Mouse (Mus musculus): Measurements from ENCODE around the gene Gm20661.

Gene Gm20661

GRCm38 (mm10) chr9:108001922-108002770 lies 19.3 kb downstream of the Gm20661 start, which contains the start of gene Ip6k1:
Ip6k1 (plus strand) TSS chr9:108002501.
- peak; percentile 100 for DNase-seq (ENCODE audit: low read depth, low spot score)

GRCm38 (mm10) chr9:108002778-108003530 lies 20.1 kb downstream of the Gm20661 start:
- DNase-seq (ENCODE audit: low read depth, low spot score): no peak

GRCm38 (mm10) chr9:108003531-108003890 lies 20.7 kb downstream of the Gm20661 start:
- peak; percentile 33 for DNase-seq (ENCODE audit: low read depth, low spot score)

GRCm38 (mm10) chr9:108008041-108008440 lies 25.2 kb downstream of the Gm20661 start:
- peak; percentile 32 for DNase-seq (ENCODE audit: low read depth, low spot score)

GRCm38 (mm10) chr9:108010385-108010784 lies 27.5 kb downstream of the Gm20661 start:
- DNase-seq (ENCODE audit: low read depth, low spot score): peak; percentile 36

GRCm38 (mm10) chr9:108013577-108013976 lies 30.7 kb downstream of the Gm20661 start:
- peak; percentile 70 for DNase-seq (ENCODE audit: low read depth, low spot score)

- DNase-seq (ENCODE audit: low read depth, low spot score): no peak
Measured at GRCm38 (mm10) chr9:108017127-108017526, 34.3 kb downstream of the Gm20661 start.

- DNase-seq (ENCODE audit: low read depth, low spot score): no peak
Measured at GRCm38 (mm10) chr9:108020741-108021140, 37.9 kb downstream of the Gm20661 start.

GRCm38 (mm10) chr9:108023216-108023615 lies 40.4 kb downstream of the Gm20661 start:
- no peak for DNase-seq (ENCODE audit: low read depth, low spot score)

GRCm38 (mm10) chr9:108026584-108026983 lies 43.7 kb downstream of the Gm20661 start:
- DNase-seq (ENCODE audit: low read depth, low spot score): no peak

- DNase-seq (ENCODE audit: low read depth, low spot score): peak; percentile 62
Measured at GRCm38 (mm10) chr9:108027867-108028266, 45.0 kb downstream of the Gm20661 start.

GRCm38 (mm10) chr9:108032126-108032525 lies 49.3 kb downstream of the Gm20661 start:
- DNase-seq (ENCODE audit: low read depth, low spot score): peak; percentile 92

GRCm38 (mm10) chr9:108035331-108036156 lies 52.7 kb downstream of the Gm20661 start:
- peak; percentile 65 for DNase-seq (ENCODE audit: low read depth, low spot score)

All from R1 (cell line).